Mouse (Mus musculus): Measurements from ENCODE around the gene Cdkal1. TPM values are rescaled to one million over a fixed set of nuclear protein-coding genes. Genes with fewer than 3 reads are reported as not detected.

Cdkal1 gene
- total RNA-seq, 2 experiments from 2014 or later, result 29.2 to 32.1 TPM

DNA sequence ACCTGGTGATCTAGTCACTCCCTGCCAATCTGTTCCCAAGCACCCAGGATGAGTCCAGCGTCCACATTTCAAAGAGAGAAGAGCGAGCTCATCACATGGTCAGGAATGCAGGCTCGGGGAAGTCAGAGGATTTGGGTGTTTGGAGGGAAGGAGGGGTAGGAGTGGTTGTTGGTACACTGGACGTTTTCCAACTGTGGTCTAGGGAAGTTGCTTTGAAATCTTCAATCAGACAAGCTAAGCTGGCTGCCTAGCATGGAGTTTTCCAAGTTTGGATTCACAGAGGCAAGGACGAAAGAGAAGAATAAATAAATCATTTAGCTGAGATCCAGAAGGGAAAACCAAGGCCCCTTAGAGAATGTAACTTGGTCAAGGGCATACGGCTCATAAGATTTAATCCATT is 486.7 kb downstream of the Cdkal1 start:
- DNase-seq, result no peak
- intact Hi-C loops (cut with DNase I), result no loop called here

DNA sequence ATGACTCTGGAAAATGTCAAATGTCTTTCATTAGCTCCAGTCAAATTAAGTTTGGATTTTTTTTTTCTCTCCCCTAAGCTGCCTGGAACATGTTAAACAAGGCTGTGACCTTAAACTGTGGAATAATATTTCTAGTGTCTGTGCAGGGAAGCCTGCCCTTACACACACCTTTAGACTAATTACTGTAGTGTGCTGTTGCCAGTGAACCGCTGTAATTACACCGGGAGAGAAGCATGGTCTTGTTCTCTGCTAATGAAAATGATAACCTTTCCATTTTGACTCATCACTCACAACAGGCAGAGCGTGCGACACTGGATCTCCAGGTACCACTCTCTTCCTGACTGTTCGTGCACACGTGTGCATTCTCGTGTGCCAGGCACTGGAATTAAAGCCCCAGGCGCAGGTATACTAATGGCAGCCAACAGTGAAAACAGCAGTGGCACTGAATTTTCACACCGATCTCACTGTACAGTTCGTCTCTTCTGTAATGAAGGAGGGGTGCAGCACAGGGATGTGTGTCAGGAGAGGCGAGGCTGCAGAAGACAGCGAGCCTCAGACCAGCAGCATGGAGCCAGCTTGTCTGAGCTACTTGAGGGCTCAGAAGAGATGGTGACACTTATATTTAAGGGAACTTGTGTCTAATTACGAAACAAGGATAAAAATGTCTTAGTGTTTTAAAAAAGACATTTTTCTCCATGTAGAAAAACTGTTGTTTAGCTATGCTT is 490.4 kb downstream of the Cdkal1 start:
- no peak for DNase-seq
- intact Hi-C loops (cut with DNase I), result no loop called here

DNA sequence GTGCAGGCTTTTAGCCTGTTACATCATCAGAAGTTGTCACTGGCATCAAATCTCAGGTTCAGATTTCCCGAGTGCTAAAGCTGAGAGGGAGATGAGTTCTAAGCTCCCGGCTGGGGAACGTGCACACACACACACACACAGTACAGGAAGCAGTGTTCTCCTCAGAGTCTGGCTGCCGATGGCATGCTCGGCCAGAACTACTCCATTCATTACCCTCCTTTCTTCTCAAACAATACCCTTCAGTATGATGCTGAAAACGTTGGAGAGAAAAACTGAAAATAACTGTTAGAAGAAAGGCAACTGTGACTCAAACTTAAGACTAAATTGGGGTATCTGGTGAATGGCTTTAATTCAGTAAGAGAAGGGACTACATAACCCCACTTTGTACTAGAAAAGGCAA is 491.5 kb downstream of the Cdkal1 start:
- no peak for DNase-seq
- intact Hi-C loops (cut with DNase I), result no loop called here

DNA sequence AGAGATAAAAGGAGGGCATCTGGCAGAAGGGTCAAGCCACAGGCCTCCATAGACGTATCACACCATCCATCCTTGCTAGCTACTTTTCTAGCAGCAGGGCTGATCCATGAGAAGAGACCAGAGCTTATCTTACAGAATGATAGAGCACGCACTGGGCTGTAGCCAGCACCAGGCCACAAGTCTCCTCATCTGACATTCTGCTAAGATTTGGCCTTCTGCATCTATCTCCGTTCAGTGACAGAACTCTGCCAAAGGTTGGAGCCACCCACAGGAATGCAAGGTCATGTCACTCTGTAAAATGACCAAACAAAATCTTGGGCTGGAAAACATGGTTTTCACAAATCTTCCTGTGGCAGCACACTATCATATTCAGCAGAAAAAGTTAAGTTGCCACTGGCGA is 493.6 kb downstream of the Cdkal1 start:
- no peak for DNase-seq
- intact Hi-C loops (cut with DNase I), result no loop called here

DNA sequence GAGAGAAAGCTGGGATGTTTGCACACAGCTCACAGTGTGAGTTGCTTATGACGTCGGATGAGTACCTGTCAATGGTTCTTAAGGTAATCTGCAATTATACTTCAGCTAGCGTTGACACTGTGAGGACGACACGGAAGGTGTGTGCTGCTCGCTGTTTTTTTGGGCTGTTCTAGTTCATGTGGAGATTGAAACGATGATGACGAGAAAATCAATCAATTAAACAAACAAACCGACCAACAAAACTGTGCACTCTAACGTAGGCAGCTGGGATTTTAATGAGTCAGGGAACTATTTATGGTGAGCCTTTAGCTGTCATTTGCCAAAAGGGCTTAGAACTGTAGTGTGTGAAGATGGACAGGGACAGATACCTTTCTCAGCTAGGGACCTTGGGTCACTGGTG is 494.6 kb downstream of the Cdkal1 start:
- intact Hi-C loops (cut with DNase I), result no loop called here
- no peak for DNase-seq

DNA sequence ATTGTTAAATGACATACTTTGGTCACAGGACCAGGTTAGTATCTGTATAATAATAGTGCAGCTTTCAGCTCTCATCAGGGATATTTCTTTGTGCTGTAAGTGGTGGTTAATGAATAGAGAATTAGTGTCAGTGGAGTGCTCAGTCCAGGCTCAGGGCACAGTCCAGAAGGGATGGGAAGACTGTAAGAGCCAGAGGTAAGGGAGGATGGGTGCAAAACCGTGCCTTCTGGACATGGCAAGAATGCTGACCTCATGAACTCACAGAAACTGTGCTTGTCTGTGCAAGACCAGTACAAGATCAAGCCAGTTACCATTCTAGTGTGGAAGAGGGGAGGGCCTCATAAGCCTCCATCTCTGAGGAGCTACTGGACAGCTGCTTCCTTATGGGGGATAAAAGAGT is 496.1 kb downstream of the Cdkal1 start:
- no peak for DNase-seq
- intact Hi-C loops (cut with DNase I), result no loop called here

DNA sequence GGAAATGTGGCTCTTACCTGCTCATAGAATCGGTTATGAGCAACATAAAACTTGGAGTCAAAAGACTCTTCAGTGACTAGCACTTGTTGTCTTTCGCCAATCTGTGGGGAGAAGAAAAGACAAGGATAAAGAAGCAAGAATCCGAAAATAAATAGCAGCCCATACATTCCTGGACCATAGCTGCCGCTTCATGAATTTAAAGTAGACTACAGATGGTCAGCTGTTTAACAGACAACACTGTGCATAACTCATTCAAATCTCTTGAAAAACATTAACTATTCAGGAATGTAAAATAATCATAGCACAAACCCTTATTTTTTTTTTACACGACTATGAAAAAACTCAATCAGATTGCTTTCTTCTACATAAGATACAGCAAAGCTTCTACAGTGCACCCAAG is 498.0 kb downstream of the Cdkal1 start:
- intact Hi-C loops (cut with DNase I), result no loop called here
- no peak for DNase-seq

DNA sequence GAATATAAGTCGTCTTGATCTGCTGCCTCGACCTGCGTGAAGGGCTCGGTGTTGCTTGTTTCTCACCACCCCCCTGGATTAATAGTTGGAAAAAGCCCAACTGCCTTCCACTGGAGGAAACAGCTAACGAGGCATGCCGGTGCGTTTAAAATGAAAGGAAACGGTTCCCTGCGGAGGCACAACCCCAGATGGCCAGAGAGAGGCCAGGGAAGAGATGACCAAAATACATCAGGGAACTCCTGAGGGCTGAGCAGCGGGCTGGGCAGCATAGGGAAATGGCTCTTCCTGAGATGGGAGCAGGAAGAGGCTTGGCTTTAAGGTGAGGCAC is 499.4 kb downstream of the Cdkal1 start:
- DNase-seq, result peak; percentile 43 to 50
- intact Hi-C loops (cut with DNase I), result no loop called here

DNA sequence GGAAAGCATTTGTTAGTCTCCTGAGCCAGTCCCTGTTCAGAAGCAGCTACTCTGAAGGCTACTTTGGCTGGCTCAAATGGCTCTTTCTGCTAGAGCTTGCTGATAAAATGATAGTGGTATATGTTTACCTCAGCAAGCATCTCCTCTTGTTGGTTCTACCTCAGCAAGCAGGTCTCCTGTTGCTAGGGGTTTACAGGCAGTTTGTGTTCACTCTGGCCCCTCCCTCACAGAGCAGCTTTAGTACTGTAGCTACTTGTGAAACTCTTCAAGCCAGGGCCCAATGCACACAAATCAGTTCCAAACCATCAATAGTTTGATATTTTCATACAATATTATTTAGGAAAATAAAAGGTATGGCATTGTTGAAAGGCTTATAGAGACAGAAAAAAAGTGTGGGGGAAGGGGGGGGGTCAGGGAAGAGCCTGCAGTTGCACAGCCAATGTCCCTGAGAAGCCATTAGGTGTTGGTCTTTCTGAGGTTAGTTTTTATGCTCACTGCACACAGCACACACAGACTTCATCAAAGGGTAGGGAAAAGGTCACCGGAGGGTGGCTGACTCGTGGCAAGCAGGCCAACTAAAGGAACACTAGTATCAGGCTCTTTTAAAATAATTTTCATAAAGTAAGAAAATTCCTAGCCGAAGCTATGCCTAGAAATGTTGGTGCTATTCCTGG is 499.9 kb downstream of the Cdkal1 start:
- intact Hi-C loops (cut with DNase I), result no loop called here
- no peak for DNase-seq

DNA sequence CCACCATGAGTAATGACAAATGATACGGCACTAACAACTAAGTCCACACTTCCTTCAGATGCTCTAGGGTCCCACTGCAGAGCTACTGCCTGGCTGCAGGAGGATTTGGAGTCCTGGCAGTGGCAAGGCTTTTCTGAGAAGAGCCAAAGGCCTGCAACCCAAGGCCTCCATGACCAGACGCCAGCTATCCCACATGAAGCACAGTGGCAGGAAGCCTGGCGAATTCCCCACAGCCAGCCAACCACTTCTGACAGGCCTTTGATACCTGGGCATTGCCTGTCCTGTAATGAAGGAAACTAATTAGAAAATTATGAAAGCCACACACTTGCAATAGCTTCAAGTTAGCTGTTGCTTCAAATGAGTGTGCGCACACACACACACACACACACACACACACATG is 500.5 kb downstream of the Cdkal1 start:
- no peak for DNase-seq
- intact Hi-C loops (cut with DNase I), result no loop called here

DNA sequence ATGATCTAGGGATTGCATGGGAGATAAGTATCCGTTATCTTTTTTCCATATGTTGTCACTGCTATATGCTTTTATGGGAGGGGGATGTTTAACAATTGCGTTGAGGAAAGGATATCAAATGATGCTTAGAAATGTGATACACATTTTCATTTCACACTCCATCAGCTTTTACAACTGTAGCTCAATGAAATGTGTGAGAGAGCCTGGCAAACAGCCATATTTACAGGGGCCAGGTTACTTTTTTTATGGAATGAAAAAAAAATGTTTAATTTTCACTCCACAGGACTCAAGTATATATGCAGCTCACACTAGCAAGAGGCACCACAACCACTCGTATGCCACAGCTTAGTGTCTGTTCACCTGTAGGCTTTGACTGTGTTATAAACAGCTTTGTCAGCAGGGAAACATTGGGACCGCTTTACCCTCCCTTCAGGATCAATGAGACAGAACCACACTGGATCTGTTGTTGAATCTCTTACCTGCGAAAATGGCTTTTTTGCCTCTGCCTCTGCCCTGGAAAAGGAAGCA is 501.5 kb downstream of the Cdkal1 start:
- intact Hi-C loops (cut with DNase I), result no loop called here
- DNase-seq, result no peak

DNA sequence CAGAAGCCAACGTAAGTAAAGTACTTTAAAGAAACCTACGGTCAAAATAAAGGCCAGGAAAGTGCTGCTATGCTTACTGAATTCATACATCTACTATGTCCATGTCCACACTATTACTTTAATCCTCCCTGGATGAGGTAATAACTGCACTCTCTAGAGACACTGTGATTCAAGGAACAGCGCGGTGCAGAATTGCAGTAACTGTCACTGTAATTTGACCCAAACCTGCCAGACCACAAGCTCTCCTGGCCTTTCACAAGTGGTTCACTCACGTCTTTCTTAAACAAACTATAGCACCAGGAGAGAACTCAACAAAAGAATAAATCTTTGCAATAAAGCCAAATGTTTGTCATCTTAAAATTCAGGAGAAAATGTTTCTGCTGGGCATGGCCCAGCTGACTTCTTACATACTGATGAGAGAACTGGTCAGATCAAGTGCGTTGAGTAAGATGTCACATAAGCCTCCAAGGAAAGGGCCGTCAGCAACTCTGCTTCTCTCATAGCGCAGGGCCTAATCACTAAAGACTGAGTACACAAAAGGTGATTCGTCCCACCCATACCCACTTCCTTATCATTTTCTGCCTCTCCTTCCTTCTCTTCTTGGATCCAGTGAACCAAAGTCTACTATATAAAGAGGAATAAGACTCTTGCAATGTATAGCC is 504.3 kb downstream of the Cdkal1 start:
- intact Hi-C loops (cut with DNase I), result no loop called here

DNA sequence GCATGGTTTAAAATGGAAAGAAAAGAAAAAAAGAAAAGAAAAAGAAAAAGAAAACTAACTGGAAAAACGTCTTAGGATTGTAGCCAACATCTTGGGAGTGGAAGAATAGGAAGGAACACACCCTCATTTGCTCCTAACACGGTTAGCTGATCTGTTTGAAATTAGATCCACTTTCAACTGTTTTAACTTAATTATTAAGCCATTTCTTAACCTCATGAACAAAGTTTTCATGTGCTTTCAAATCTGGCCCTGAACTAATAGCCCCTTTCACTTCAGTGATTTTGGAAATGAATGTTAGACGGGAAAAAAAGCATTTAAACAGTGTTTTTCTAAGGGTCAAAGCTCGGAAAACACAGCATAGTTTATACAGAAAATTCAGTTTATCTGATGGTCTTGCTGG is 505.5 kb downstream of the Cdkal1 start:
- intact Hi-C loops (cut with DNase I), result no loop called here
- no peak for DNase-seq

More for the DNA sequence above, 504.3 kb downstream of the Cdkal1 start:
- DNase-seq, result no peak

DNA sequence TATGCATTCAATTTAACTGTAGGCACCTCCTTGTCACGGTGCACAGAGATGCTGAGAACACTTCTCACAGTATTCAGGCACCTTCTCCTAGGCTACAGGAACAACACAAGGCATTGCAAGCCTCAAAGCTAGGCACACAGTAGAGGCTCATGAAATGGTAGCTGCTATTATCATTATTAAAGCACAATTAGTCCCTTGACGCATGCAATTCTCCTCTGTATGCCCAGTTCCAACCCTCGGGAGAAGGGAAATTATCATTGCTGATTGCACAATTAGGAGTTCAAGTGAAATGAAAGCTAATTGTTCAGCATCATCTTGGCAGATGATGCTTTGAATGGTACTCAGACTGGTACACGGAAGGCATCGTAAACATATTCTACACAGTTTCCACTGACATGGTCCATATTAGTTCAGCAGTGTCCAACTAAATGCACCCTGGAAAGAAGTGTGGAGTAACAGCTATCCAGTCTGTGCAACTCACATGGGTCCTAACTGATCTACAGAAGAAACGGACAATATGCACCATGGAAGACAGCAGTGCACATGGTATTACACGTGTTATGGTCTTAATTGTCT is 506.0 kb downstream of the Cdkal1 start:
- intact Hi-C loops (cut with DNase I), result no loop called here
- DNase-seq, result no peak

DNA sequence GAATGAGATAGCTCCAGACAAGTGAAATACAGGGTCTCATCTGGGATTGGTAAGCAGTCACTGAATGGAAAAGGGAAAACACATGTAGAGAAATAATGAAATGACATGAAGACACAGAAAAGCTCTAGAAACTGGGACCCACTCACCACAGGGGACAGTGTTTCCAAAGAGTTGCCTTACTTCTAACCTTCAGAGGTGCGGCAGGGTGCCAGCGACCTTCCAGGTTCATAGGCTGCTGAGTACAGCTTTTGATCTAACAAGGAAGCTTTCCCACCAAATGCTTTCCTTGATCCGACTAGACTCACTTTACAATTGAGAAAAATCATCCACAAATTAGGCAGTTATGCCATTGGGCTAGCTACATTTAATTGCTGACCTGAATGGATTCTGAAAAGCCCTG is 507.1 kb downstream of the Cdkal1 start:
- intact Hi-C loops (cut with DNase I), result no loop called here
- no peak for DNase-seq

DNA sequence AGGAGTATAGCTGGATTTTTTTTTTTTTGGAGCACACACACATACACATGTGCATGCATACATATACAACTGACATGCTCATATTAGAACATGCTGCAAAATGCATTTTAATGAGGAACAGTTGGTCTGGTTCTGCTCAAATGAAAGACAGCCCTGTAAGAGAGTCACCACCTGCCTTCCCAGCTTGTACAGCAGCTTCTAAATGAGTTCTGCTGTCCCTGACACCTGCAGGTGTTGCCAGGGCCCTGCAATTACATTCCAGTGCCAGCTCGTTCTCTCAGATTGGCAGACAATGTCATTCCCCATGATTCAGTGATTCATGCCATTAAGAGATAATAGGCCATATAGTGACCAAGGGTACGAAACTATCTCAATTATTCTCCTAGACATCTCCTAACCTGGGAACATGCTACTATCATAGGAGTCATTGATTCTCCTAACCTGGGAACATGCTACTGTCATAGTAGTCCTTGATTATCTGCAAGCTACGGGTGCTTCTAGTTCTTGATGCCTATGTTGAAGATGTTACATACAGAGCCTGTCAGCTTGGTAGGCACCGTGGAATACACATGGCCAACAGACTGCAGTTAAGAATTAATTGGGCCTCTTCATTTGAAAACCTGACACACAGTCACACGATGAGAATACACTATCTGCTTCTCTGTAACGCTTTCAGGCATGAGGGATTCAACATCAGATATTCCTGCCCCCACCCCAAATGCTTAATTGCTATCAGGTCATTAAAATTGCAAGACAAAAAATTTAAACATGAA is 522.6 kb downstream of the Cdkal1 start:
- intact Hi-C loops (cut with DNase I), result no loop called here
- DNase-seq, result peak; percentile 39 to 53

DNA sequence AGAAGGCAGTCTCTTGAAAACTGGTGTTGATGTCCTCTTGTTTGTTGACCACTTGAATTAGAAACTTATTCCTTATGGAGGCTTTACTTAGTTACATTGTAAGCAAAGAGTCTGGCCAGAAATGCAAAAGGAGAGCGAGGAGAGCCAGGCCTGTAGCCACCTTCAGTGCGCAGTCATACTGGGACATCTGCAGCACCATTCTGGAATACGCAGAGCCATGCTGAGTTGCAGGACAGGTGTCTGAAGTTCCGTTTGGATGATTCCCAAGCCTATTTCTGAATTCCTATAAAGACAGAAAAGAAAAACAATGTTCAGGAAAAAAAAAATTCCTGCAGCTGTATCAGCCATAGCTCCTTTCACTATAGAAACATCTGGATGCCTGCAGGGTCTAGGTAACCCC is 529.5 kb downstream of the Cdkal1 start:
- DNase-seq, result no peak
- intact Hi-C loops (cut with DNase I), result no loop called here

DNA sequence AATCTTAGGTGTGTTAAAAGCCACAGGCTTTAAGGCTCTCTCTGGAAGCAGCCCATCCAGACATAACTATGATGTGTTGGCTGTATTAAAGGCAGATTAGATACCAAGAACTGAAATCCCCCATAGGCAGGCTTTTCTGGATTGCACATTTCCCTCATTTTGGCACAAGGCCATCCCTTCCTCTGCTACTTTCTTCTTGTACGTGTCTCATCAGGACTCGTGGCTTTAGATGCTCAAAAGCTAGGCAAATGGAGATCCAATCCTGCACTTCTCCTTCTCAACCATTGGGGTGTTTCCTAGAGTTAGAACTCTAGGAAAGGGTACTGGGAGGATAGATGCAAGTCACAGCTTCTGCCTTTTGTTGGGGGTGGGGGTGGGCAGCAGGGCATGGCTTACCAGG is 535.1 kb downstream of the Cdkal1 start:
- DNase-seq, result no peak
- intact Hi-C loops (cut with DNase I), result no loop called here

DNA sequence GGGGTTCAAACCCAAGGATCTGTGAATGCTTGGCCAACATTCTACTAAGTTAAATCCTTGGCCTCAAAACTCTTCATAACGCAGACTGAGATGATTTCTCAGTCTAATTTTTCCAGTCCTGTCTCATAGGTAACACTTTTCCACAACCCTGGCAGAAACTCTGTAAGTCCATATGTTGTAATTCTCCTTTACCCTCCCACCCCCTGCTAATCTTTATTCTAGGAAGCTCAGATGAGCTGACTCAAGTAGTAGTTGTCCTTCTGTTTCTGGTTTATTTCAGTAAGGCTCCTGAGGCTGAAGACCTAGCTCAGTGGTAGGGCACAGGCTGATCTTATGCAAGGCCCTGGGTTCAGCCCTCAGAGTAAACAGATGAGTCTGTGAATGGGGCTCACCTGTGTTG is 537.8 kb downstream of the Cdkal1 start:
- intact Hi-C loops (cut with DNase I), result no loop called here

DNA sequence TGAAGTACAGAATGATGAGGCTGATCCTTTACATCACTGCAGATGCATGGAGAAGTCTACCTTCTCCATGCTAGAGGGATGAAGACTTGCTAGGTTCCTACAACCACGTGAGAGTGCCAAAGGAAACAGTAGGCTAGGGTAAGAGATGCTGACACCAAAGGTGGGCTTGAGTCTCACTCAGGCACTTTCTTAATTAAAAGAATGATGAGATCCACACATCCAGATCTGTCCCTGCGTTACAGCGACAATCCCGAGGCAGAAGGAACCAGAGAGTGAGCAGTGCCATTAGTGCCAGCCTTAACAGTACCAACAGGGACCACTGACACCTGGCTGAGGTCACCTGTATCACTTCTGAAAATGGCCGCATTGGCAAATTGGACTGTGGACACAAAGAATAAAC is 539.2 kb downstream of the Cdkal1 start:
- intact Hi-C loops (cut with DNase I), result no loop called here
- no peak for DNase-seq

More for the DNA sequence above, 537.8 kb downstream of the Cdkal1 start:
- no peak for DNase-seq

DNA sequence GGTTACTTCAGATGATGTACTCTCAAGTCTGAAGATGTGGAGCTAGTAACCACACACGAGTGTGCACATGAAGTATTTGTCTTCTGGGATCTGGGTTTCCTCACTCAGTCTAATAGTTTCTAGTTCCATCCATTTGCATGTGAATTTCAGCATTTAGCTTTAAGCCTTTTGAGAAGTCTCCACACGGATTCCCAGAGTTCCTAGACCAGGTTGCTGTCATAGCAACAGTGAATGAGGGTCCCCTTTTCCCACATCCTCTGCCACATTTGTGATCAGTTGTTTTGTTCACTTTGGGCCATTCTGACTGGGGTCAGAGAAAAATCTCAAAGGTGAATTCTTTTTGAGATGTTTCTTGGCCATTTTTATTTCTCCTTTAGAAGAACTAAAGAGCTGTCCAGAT is 543.4 kb downstream of the Cdkal1 start:
- intact Hi-C loops (cut with DNase I), result no loop called here
- no peak for DNase-seq

Data from heart, postnatal 10 days (tissue).